Mouse (Mus musculus): ENCODE data around the gene Lama4. TPM values are rescaled to one million over a fixed set of nuclear protein-coding genes. Genes with fewer than 3 reads are reported as not detected.

The Lama4 gene
- total and polyA plus RNA-seq, 3 experiments, result 40.7 to 55.4 (median 51.8) TPM

DNA sequence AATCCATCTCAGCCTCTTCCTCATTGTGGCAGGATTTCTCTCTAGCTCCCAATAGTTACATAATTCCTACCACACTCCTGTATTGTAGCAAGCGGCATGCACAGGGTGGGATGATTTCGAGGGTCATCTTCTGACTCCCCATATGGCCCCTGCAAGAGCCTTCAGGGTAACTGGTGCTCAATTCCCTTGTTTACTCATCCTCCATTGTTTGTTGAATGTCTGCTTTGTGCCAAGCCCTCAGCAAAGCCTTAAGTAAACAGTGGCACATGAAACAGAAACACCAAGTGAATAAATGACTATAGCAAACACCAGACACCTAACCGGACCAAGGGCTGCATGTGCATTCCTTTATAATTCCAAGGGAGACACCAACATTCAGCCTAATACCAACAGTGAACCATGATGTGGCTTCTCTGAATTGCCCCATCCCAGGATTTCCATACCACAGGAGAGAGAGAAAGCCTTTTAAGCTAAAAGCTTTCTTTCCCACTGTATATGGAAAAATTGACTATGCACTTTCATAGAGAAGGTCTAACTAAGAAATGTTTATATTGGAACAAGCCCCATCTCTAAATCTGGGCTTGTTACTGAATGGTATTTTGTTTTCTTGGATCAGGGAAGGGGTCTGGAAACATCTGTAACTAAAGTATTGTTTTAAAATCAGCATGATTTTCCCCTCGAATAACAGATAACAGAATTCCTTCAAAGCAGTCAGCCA lies 19.2 kb downstream of the Lama4 start:
- H3K9ac ChIP-seq (ENCODE audit: low read depth, low read length), result no peak overlapping the region
- H3K79me2 ChIP-seq (replicated peaks; ENCODE audit: control insufficient read depth, insufficient read depth, low read length), result peaks cover 4% of the 10 kb centered on the region; the same call in 1 of the 2 replicates
- peaks cover 32% of the 10 kb centered on the region for H3K4me1 ChIP-seq (ENCODE audit: control insufficient read depth, insufficient read depth, low read length)
- intact Hi-C loops (cut with DNase I), result loop anchor here (5.0 kb wide), 1 partner anchor 102 kb away; no protein-coding TSS in a partner anchor
- TF ChIP-seq POLR2A (IDR thresholded peaks at IDR 0.05; ENCODE audit: insufficient read depth, low read depth, low read length) (no peak), EP300 (IDR thresholded peaks at IDR 0.05; ENCODE audit: insufficient read depth, low read depth, low read length) (no peak), CTCF (IDR thresholded peaks at IDR 0.05) (no peak)
- H3K36me3 ChIP-seq (ENCODE audit: control insufficient read depth, insufficient read depth, low read length), result peaks cover 61% of the 10 kb centered on the region
- no peak overlapping the region for H3K4me3 ChIP-seq
- H3K27ac ChIP-seq, result peak overlapping the region; percentile 64
- 46% methylated on average over 4 of the region's 4 CpGs for WGBS
- no peaks in the 10 kb centered on the region for H3K27me3 ChIP-seq (ENCODE audit: control insufficient read depth, insufficient read depth, low read length)
- DNase-seq, result no peak

DNA sequence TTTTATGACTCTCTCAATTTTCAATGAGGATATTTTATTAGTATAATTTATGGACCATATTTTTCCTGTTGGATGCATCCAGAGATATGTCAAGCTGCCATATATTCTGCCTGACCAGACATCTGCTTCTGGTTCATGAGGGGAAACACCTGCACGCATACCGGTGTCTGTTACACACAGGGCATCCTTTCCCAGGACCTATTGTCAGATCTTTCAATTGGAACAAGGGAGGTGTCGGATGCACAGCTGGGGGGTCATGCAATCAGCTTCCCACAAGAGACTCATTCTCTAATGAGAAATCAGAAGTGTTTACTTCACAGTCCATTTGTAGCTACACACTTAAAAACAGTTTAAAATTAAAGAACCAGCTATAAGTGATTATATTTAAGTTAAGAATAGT lies 20.7 kb downstream of the Lama4 start:
- intact Hi-C loops (cut with DNase I), result no loop called here
- H3K9ac ChIP-seq (ENCODE audit: low read depth, low read length), result no peak overlapping the region
- H3K4me3 ChIP-seq, result no peak overlapping the region
- peak overlapping the region; percentile 64 for H3K27ac ChIP-seq
- TF ChIP-seq EP300 (IDR thresholded peaks at IDR 0.05; ENCODE audit: insufficient read depth, low read depth, low read length) (peak; percentile 69; the same call in 1 of the 2 replicates), POLR2A (IDR thresholded peaks at IDR 0.05; ENCODE audit: insufficient read depth, low read depth, low read length) (no peak)
- H3K79me2 ChIP-seq (replicated peaks; ENCODE audit: control insufficient read depth, insufficient read depth, low read length), result peaks cover 4% of the 10 kb centered on the region; the same call in 1 of the 2 replicates
- DNase-seq, result no peak
- H3K27me3 ChIP-seq (ENCODE audit: control insufficient read depth, insufficient read depth, low read length), result no peaks in the 10 kb centered on the region
- 54% methylated on average over 3 of the region's 3 CpGs for WGBS
- peaks cover 64% of the 10 kb centered on the region for H3K36me3 ChIP-seq (ENCODE audit: control insufficient read depth, insufficient read depth, low read length)
- peaks cover 31% of the 10 kb centered on the region for H3K4me1 ChIP-seq (ENCODE audit: control insufficient read depth, insufficient read depth, low read length)

DNA sequence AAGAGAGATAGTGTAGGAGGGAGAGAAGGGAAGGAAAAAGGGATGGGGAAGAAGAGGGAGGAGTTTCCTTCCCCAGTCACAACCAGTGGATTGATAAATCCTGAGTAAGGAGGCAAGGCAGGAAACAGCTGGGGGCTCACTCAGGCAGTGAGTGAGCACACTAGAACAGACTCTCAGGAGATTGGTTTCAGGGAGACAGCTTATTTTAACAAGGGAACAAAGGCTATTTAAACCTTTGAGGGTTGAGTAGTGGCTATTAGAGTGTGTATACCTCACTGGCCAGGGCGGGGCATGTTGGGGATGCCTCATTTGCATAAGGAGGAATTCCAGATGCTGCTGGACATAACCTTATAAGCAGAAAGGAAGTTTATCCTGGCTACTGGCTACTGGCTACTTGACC lies 27.5 kb downstream of the Lama4 start:
- Histone ChIP-seq H3K27me3 (ENCODE audit: control insufficient read depth, insufficient read depth, low read length) (no peaks in the 10 kb centered on the region), H3K36me3 (ENCODE audit: control insufficient read depth, insufficient read depth, low read length) (peaks cover 55% of the 10 kb centered on the region), H3K4me1 (ENCODE audit: control insufficient read depth, insufficient read depth, low read length) (peaks cover 18% of the 10 kb centered on the region), H3K9ac (ENCODE audit: low read depth, low read length) (no peak overlapping the region), H3K4me3 (no peak overlapping the region), H3K27ac (peak overlapping the region; percentile 61), H3K79me2 (replicated peaks; ENCODE audit: control insufficient read depth, insufficient read depth, low read length) (peaks cover 6% of the 10 kb centered on the region)
- no peak for DNase-seq
- TF ChIP-seq CTCF (IDR thresholded peaks at IDR 0.05) (no peak), EP300 (IDR thresholded peaks at IDR 0.05; ENCODE audit: insufficient read depth, low read depth, low read length) (peak; percentile 65; the same call in 1 of the 2 replicates)
- intact Hi-C loops (cut with DNase I), result no loop called here
- 56% methylated on average over 1 of the region's 1 CpGs for WGBS

DNA sequence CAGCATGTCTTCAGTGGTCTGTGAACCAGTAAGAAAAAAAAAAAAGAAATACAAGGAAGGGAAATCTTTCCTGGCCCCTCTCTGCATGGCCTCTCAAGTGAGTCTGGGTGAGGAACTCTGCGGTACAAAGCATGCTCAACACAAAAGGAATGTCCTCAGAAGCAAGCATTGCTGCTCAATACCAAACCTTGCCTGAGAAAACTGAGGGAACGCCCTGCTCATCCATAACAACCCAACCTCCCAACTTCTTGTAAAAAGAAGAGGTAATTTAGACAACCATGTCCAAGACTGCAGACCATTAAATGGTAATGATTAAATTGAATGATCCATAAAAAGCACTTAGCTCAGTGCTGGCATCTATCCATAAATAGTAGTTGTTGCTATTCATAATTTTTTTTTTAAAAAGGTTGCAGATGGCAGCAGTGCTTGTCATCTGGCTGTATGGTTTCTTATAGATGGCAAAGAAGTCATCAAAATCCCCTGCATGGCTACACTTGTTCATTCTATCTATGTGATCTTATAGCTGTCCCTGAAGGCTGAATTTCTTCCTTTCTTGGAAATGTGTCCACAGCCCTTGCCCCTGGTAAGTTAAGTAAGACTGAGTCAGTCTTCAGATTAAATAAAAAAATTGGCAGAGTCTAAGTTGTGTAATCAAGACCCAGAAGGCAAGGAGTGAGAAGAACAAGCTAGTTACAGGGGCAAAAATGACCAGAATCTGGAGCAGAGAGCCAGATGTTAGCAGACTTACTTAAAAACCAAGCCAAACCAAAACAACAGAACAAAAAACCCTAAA lies 28.5 kb downstream of the Lama4 start:
- peaks cover 51% of the 10 kb centered on the region for H3K36me3 ChIP-seq (ENCODE audit: control insufficient read depth, insufficient read depth, low read length)
- H3K27ac ChIP-seq, result peak overlapping the region; percentile 61
- H3K27me3 ChIP-seq (ENCODE audit: control insufficient read depth, insufficient read depth, low read length), result no peaks in the 10 kb centered on the region
- DNase-seq, result no peak
- H3K9ac ChIP-seq (ENCODE audit: low read depth, low read length), result no peak overlapping the region
- WGBS, result 74% methylated on average over 2 of the region's 2 CpGs
- intact Hi-C loops (cut with DNase I), result no loop called here
- peaks cover 6% of the 10 kb centered on the region for H3K79me2 ChIP-seq (replicated peaks; ENCODE audit: control insufficient read depth, insufficient read depth, low read length)
- no peak overlapping the region for H3K4me3 ChIP-seq
- peaks cover 16% of the 10 kb centered on the region for H3K4me1 ChIP-seq (ENCODE audit: control insufficient read depth, insufficient read depth, low read length)
- TF ChIP-seq EP300 (IDR thresholded peaks at IDR 0.05; ENCODE audit: insufficient read depth, low read depth, low read length) (no peak), CTCF (IDR thresholded peaks at IDR 0.05) (no peak), POLR2A (IDR thresholded peaks at IDR 0.05; ENCODE audit: insufficient read depth, low read depth, low read length) (no peak)

DNA sequence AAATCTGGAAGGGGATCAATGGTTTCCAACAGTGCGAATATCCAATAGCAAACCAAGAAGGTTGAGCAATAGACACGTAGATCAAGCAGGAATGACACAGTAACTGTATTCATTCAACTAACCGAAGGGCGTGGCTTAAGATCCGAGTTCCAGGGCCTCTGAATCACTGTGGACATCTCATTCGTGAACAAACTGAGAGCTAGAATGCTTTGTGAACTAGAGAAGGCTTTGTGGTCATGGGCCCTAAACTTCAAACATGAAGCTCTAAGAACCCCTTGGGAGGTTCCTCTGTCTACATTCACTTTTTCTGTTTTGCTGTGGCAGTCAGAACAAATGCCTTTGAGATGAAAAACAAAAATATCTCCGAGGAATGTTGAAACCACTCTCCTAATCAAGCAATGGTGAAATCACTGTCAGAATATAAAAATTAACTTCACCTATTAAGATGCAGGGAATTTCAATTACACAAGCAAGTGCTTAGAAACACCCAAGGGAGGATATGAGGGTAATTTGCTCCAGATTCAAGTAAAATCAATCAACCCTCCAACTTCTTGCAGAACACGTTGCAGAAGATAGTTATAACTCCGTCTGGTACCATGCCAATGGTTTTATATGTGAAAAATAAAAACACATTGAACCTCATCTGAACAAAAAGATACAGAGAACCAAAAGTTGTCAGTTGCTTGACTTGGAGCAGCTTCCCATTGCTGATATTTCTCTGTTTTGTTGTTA lies 29.6 kb downstream of the Lama4 start:
- intact Hi-C loops (cut with DNase I), result no loop called here
- no peak for DNase-seq
- WGBS, result 65% methylated on average over 9 of the region's 9 CpGs
- no peak overlapping the region for H3K4me3 ChIP-seq
- TF ChIP-seq POLR2A (IDR thresholded peaks at IDR 0.05; ENCODE audit: insufficient read depth, low read depth, low read length) (no peak), CTCF (IDR thresholded peaks at IDR 0.05) (no peak), EP300 (IDR thresholded peaks at IDR 0.05; ENCODE audit: insufficient read depth, low read depth, low read length) (no peak)
- peaks cover 43% of the 10 kb centered on the region for H3K36me3 ChIP-seq (ENCODE audit: control insufficient read depth, insufficient read depth, low read length)
- H3K9ac ChIP-seq (ENCODE audit: low read depth, low read length), result no peak overlapping the region
- peak overlapping the region; percentile 61 for H3K27ac ChIP-seq
- no peaks in the 10 kb centered on the region for H3K27me3 ChIP-seq (ENCODE audit: control insufficient read depth, insufficient read depth, low read length)
- peaks cover 6% of the 10 kb centered on the region for H3K79me2 ChIP-seq (replicated peaks; ENCODE audit: control insufficient read depth, insufficient read depth, low read length)
- H3K4me1 ChIP-seq (ENCODE audit: control insufficient read depth, insufficient read depth, low read length), result peaks cover 13% of the 10 kb centered on the region

Data from heart, adult 2 months (tissue).